Mouse (Mus musculus): Measurements from ENCODE around the gene Cyth1. TPM values are rescaled to one million over a fixed set of nuclear protein-coding genes. Genes with fewer than 3 reads are reported as not detected.

The Cyth1 gene
- polyA plus RNA-seq, 1 experiment from 2014 or later: 11.5 TPM

DNA sequence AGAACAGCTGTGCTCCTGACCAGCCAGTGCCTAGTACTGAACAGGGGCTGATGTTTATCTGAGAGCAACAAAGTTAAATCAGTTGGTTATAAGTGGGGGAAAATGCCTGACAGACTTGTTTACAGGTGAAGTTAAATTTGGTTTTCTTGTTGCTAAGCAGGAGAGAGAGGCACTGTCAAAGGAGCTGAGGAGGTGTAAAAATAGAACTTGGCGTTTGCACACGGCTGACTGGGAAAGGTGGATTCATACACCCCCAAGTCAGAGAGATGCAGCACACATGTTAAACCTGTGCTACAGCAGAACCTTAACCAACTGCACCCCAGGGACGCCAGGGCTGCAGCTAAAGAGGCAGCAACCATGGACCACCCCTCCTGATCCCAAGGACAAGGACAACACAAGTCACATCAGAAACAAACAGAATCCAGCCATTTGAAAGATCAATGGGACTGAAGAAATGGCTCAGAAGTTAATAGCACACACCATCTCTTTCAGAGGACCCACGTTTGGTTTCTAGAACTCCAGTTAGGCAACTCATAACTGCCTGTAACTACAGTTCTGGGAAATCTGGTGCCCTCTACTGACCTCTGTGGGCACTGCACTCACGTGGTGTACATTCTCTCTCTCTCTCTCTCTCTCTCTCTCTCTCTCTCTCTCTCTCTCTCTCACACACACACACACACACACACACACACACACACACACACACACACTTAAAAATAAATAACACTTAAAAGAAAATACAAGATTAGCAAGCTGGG is 96.8 kb downstream of the Cyth1 start:
- no peaks in the 10 kb centered on the region for H3K36me3 ChIP-seq (ENCODE audit: control insufficient read depth, insufficient read depth, low read length)
- H3K9me3 ChIP-seq (ENCODE audit: control insufficient read depth, low read length): no peaks in the 10 kb centered on the region
- H3K4me2 ChIP-seq (ENCODE audit: low read depth, low read length, severe bottlenecking): no peak overlapping the region
- H3K27me3 ChIP-seq (ENCODE audit: control insufficient read depth, insufficient read depth, low read length): no peaks in the 10 kb centered on the region
- WGBS: 91% methylated on average over 5 of the region's 5 CpGs
- H3K27ac ChIP-seq (ENCODE audit: low read depth, low read length): no peak overlapping the region
- H3K9ac ChIP-seq (ENCODE audit: low read length): no peak overlapping the region
- no peaks in the 10 kb centered on the region for H3K4me1 ChIP-seq (replicated peaks; ENCODE audit: control insufficient read depth, insufficient read depth, low read length)
- DNase-seq (ENCODE audit: low spot score) (no peak), ATAC-seq (replicated peaks; ENCODE audit: low FRiP score) (no peak)
- no peak overlapping the region for H3K4me3 ChIP-seq (ENCODE audit: low read depth, low read length)

DNA sequence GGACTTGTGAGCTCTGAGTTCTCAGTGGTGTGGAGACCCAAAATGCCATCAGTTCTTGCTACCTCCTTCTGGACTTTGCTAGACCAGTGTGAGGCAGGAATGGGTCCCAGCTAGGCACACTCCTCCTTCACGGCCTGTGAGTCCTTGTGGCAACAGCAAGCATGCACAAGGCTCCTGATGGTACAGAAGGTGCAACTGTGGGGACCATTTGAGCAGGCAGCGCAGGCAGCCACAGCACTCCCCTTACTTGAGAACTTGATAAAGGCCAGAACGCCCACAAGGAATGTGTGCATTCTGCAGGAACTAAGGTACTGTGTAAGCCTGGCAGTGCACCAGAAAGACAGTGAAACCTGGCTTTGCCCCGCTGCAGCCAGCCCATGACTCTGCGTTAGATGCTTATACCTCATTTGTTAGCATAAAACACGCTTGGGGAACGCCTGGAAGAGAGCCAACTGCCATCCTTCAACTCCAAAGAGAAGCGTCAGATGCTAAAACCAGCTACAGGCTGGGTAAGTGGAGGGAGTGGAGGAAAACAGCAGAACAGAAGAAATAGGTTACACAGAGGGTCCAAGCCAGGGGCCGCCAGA is 98.2 kb downstream of the Cyth1 start:
- ATAC-seq (replicated peaks; ENCODE audit: low FRiP score): no peak
- Histone ChIP-seq H3K9me3 (ENCODE audit: control insufficient read depth, low read length) (no peaks in the 10 kb centered on the region), H3K27ac (ENCODE audit: low read depth, low read length) (no peak overlapping the region), H3K4me3 (ENCODE audit: low read depth, low read length) (no peak overlapping the region), H3K4me2 (ENCODE audit: low read depth, low read length, severe bottlenecking) (no peak overlapping the region), H3K36me3 (ENCODE audit: control insufficient read depth, insufficient read depth, low read length) (no peaks in the 10 kb centered on the region), H3K9ac (ENCODE audit: low read length) (no peak overlapping the region), H3K27me3 (ENCODE audit: control insufficient read depth, insufficient read depth, low read length) (no peaks in the 10 kb centered on the region), H3K4me1 (replicated peaks; ENCODE audit: control insufficient read depth, insufficient read depth, low read length) (no peaks in the 10 kb centered on the region)
- 90% methylated on average over 9 of the region's 9 CpGs for WGBS
- DNase-seq (ENCODE audit: low spot score): no peak

DNA sequence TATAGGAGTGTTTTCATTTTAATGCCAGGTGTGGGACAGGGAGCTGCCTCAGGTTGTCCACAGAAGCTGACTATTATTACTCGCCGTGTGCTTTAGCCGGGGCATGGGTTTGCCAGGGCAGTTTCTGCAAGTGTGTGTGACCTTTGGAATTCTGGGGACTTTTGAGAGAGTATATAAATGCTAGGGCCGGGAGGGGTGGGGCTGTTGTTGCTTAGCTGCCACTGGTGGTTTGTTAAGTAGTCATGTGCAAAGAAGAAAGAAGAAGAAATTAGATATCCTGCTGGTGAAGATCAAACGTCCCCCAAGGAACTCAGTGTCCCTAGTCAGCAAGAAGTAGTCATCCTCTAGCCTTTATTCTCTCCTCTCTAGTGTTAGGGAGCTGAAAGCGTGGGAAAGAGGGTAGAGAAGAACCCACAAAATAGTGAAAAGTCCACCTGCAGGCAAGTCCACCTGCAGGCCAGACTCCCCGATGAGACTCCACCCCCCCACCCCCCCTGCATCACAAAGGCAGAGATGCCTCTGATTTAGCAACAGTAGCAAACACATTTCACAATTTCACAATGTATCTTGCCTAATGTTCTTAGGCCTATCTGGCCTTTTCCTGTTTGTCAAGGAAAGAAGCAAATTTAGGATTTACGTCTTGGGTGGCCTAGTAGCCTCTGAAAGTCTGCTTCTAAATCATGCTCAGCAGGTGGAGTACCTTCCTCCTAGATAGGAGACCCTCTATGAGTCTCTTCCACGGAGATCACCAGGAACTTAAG is 100.3 kb downstream of the Cyth1 start:
- Histone ChIP-seq H3K4me3 (ENCODE audit: low read depth, low read length) (no peak overlapping the region), H3K9ac (ENCODE audit: low read length) (no peak overlapping the region), H3K4me1 (replicated peaks; ENCODE audit: control insufficient read depth, insufficient read depth, low read length) (no peaks in the 10 kb centered on the region), H3K27ac (ENCODE audit: low read depth, low read length) (no peak overlapping the region), H3K9me3 (ENCODE audit: control insufficient read depth, low read length) (no peaks in the 10 kb centered on the region), H3K4me2 (ENCODE audit: low read depth, low read length, severe bottlenecking) (no peak overlapping the region), H3K36me3 (ENCODE audit: control insufficient read depth, insufficient read depth, low read length) (no peaks in the 10 kb centered on the region), H3K27me3 (ENCODE audit: control insufficient read depth, insufficient read depth, low read length) (no peaks in the 10 kb centered on the region)
- DNase-seq (ENCODE audit: low spot score) (no peak), ATAC-seq (replicated peaks; ENCODE audit: low FRiP score) (no peak)
- WGBS: 77% methylated on average over 9 of the region's 9 CpGs

DNA sequence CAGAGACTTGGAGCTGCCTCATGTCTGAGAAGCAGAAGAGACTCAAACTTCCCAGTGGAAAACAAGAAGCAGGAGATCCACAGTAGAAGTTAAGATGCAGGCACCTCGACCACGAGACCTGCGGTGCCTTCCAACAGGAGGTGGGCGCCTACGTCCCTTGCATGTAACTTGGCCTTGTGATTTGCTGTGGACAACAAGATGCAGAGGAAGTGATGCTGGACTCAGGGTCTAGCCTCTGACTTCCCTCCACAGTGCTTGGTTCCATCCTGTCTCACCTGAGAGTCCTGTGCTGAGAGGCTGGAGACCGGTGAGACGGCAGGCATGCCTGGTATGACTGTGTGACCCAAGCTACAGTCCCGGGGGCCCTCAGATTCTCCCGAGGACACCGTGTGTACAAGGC is 101.9 kb downstream of the Cyth1 start:
- no peak overlapping the region for H3K27ac ChIP-seq (ENCODE audit: low read depth, low read length)
- ATAC-seq (replicated peaks; ENCODE audit: low FRiP score) (no peak), DNase-seq (ENCODE audit: low spot score) (no peak)
- no peaks in the 10 kb centered on the region for H3K27me3 ChIP-seq (ENCODE audit: control insufficient read depth, insufficient read depth, low read length)
- H3K4me1 ChIP-seq (replicated peaks; ENCODE audit: control insufficient read depth, insufficient read depth, low read length): no peaks in the 10 kb centered on the region; the same call in 1 of the 2 replicates
- H3K36me3 ChIP-seq (ENCODE audit: control insufficient read depth, insufficient read depth, low read length): no peaks in the 10 kb centered on the region
- H3K4me3 ChIP-seq (ENCODE audit: low read depth, low read length): no peak overlapping the region
- H3K9me3 ChIP-seq (ENCODE audit: control insufficient read depth, low read length): no peaks in the 10 kb centered on the region
- no peak overlapping the region for H3K9ac ChIP-seq (ENCODE audit: low read length)
- 95% methylated on average over 10 of the region's 10 CpGs for WGBS
- no peak overlapping the region for H3K4me2 ChIP-seq (ENCODE audit: low read depth, low read length, severe bottlenecking)

DNA sequence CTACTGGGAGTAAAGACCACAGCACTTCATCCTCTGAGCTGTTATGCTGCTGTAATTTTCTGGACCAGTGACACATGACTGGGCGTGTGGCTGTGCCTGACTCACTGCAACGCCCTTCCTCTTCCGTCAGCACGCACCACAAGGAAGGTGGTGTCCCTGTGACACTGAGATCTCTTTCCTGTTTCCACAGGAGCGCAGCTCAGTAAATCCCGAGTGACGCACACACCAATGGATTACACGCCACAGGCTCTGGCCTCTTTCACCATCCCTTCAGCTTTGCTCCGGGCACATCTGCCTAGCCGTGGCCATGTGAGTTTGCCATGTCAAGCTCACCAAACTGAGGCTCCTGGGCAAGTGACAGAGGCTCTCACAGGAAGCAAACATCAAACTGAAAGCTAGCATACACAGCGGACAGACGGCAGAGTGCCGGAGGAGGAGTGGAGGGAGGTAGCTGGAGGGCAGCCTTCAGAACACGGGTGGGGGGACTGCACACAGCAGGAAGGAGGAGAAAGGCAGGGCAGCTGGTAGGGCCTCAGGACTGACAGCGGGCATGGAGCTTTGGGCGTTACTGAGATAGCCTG is 102.5 kb downstream of the Cyth1 start:
- Histone ChIP-seq H3K9ac (ENCODE audit: low read length) (no peak overlapping the region), H3K36me3 (ENCODE audit: control insufficient read depth, insufficient read depth, low read length) (no peaks in the 10 kb centered on the region), H3K4me3 (ENCODE audit: low read depth, low read length) (no peak overlapping the region), H3K27me3 (ENCODE audit: control insufficient read depth, insufficient read depth, low read length) (no peaks in the 10 kb centered on the region), H3K4me1 (replicated peaks; ENCODE audit: control insufficient read depth, insufficient read depth, low read length) (no peaks in the 10 kb centered on the region; the same call in 1 of the 2 replicates), H3K9me3 (ENCODE audit: control insufficient read depth, low read length) (no peaks in the 10 kb centered on the region), H3K27ac (ENCODE audit: low read depth, low read length) (no peak overlapping the region), H3K4me2 (ENCODE audit: low read depth, low read length, severe bottlenecking) (no peak overlapping the region)
- 85% methylated on average over 16 of the region's 16 CpGs for WGBS
- DNase-seq (ENCODE audit: low spot score) (no peak), ATAC-seq (replicated peaks; ENCODE audit: low FRiP score) (no peak)

DNA sequence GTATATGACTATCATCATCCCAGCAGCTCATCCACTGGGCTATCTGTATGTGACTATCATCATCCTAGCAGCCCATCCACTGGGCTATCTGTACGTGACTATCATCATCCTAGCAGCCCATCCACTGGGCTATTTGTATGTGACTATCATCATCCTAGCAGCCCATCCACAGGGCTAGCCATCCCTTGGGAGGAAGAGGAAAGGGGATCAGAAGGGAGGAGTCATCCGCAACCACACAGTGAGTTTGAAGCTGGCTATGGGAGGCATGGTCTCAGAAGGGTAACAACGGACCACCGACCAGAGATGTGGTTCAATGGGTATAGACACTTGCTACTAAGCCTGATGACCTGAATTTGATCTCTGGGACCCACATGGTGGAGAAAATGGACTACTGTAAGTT is 103.3 kb downstream of the Cyth1 start:
- no peaks in the 10 kb centered on the region for H3K9me3 ChIP-seq (ENCODE audit: control insufficient read depth, low read length)
- no peak for ATAC-seq (replicated peaks; ENCODE audit: low FRiP score)
- WGBS: 94% methylated on average over 4 of the region's 4 CpGs

DNA sequence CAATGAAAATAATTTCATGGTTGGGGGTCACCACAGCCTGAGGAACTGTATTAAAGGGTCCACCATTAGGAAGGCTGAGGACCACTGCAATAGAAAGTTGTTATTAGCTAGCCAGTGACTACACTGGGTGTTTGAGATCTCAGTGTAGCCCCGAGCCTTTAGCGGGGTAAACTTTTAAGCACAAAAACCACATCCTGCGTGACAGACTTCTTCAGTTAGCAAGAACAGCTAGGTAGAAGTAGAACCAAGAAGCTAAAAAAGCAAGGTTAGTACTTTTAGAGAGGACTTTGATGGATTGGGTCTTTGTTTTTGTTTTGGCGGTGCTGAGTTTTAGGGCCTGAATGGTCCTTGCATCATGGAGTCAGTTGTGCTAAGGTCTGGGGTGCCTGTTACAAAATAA is 104.7 kb downstream of the Cyth1 start:
- Histone ChIP-seq H3K4me3 (ENCODE audit: low read depth, low read length) (no peak overlapping the region), H3K27me3 (ENCODE audit: control insufficient read depth, insufficient read depth, low read length) (no peaks in the 10 kb centered on the region), H3K27ac (ENCODE audit: low read depth, low read length) (no peak overlapping the region), H3K4me1 (replicated peaks; ENCODE audit: control insufficient read depth, insufficient read depth, low read length) (no peaks in the 10 kb centered on the region; the same call in 1 of the 2 replicates), H3K9me3 (ENCODE audit: control insufficient read depth, low read length) (no peaks in the 10 kb centered on the region), H3K4me2 (ENCODE audit: low read depth, low read length, severe bottlenecking) (no peak overlapping the region), H3K9ac (ENCODE audit: low read length) (no peak overlapping the region), H3K36me3 (ENCODE audit: control insufficient read depth, insufficient read depth, low read length) (no peaks in the 10 kb centered on the region)
- ATAC-seq (replicated peaks; ENCODE audit: low FRiP score) (no peak), DNase-seq (ENCODE audit: low spot score) (no peak)
- 92% methylated on average over 4 of the region's 4 CpGs for WGBS

More for the DNA sequence above, 103.3 kb downstream of the Cyth1 start:
- H3K36me3 ChIP-seq (ENCODE audit: control insufficient read depth, insufficient read depth, low read length): no peaks in the 10 kb centered on the region
- H3K9ac ChIP-seq (ENCODE audit: low read length): no peak overlapping the region
- no peak overlapping the region for H3K4me2 ChIP-seq (ENCODE audit: low read depth, low read length, severe bottlenecking)
- H3K4me1 ChIP-seq (replicated peaks; ENCODE audit: control insufficient read depth, insufficient read depth, low read length): no peaks in the 10 kb centered on the region; the same call in 1 of the 2 replicates
- H3K27me3 ChIP-seq (ENCODE audit: control insufficient read depth, insufficient read depth, low read length): no peaks in the 10 kb centered on the region
- DNase-seq (ENCODE audit: low spot score): no peak
- no peak overlapping the region for H3K4me3 ChIP-seq (ENCODE audit: low read depth, low read length)
- H3K27ac ChIP-seq (ENCODE audit: low read depth, low read length): no peak overlapping the region

DNA sequence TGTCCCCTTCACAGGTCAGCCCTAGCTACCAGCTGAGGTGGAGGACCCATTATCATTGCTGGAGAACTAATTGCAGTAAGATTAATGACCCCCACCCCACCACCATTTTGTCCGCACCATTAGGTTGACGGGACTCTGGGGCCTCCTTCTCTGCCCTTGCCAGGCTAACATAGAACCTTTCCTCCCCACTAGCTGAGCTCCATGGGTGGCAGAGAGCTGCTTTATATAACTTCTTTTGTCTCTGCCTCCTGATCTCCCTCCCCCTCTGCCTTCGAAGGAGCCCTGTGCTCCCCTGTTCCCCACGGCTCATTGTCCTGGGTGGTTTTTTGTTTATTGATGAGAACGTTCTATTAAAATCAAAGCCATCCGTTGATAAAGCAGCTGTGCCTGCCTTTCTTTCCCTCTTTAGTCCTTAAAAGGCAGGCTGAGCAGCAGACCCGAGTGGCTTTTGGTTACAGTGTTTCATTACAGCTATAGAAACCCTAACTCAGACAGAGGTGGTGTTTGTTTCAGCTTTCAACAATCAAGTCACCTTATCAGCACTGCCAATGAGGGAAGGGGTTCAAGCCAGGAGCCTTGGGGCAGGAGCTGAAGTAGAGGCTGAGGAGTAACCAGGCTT is 105.7 kb downstream of the Cyth1 start:
- H3K27ac ChIP-seq (ENCODE audit: low read depth, low read length): no peak overlapping the region
- ATAC-seq (replicated peaks; ENCODE audit: low FRiP score): no peak
- no peak for DNase-seq (ENCODE audit: low spot score)
- H3K27me3 ChIP-seq (ENCODE audit: control insufficient read depth, insufficient read depth, low read length): no peaks in the 10 kb centered on the region
- no peak overlapping the region for H3K4me2 ChIP-seq (ENCODE audit: low read depth, low read length, severe bottlenecking)
- no peaks in the 10 kb centered on the region; the same call in 1 of the 2 replicates for H3K4me1 ChIP-seq (replicated peaks; ENCODE audit: control insufficient read depth, insufficient read depth, low read length)
- no peaks in the 10 kb centered on the region; the same call in 1 of the 2 replicates for H3K9me3 ChIP-seq (ENCODE audit: control insufficient read depth, low read length)
- H3K4me3 ChIP-seq (ENCODE audit: low read depth, low read length): no peak overlapping the region
- 12% methylated on average over 7 of the region's 7 CpGs for WGBS
- no peak overlapping the region for H3K9ac ChIP-seq (ENCODE audit: low read length)
- H3K36me3 ChIP-seq (ENCODE audit: control insufficient read depth, insufficient read depth, low read length): no peaks in the 10 kb centered on the region

All from forebrain, embryonic 11.5 days (tissue).